Mouse (Mus musculus) cerebellum, adult 9-11 months (tissue): ENCODE data around the gene Ltbp3.

ENCODE experiments used
- DNase-seq: peaks from one replicate; pipeline ENCODE4 v3.0.0; 2022

The Ltbp3 gene

GRCm38 (mm10) chr19:5725029-5725707, 15.5 kb upstream of the Ltbp3 start:
- DNase-seq: no peak

- no peak for DNase-seq
Measured at GRCm38 (mm10) chr19:5725767-5726515, 14.8 kb upstream of the Ltbp3 start, which contains the start of gene Ehbp1l1. Gene Ehbp1l1, minus strand, starts transcription at chr19:5726317.

GRCm38 (mm10) chr19:5726961-5727578, 13.6 kb upstream of the Ltbp3 start:
- no peak for DNase-seq

- peak; percentile 81 for DNase-seq
Measured at GRCm38 (mm10) chr19:5727701-5728100, 13.0 kb upstream of the Ltbp3 start.

GRCm38 (mm10) chr19:5728631-5729443, 11.9 kb upstream of the Ltbp3 start:
- DNase-seq: peak; percentile 76

GRCm38 (mm10) chr19:5729444-5729815, 11.3 kb upstream of the Ltbp3 start, which contains the start of gene Fam89b:
Gene Fam89b, minus strand, starts transcription at chr19:5729653.
- peak; percentile 83 for DNase-seq

- DNase-seq: peak; percentile 73
Measured at GRCm38 (mm10) chr19:5730314-5731186, 10.2 kb upstream of the Ltbp3 start.

GRCm38 (mm10) chr19:5731264-5731978, 9.3 kb upstream of the Ltbp3 start:
- DNase-seq: peak; percentile 94

GRCm38 (mm10) chr19:5734325-5734724, 6.4 kb upstream of the Ltbp3 start:
- no peak for DNase-seq

GRCm38 (mm10) chr19:5739446-5739845, 1.3 kb upstream of the Ltbp3 start:
- DNase-seq: no peak

- DNase-seq: peak; percentile 87
Measured at GRCm38 (mm10) chr19:5741641-5742240, 1.0 kb downstream of the Ltbp3 start.

GRCm38 (mm10) chr19:5742241-5742641, 1.5 kb downstream of the Ltbp3 start:
- DNase-seq: no peak

GRCm38 (mm10) chr19:5743576-5743975, 2.9 kb downstream of the Ltbp3 start:
- peak; percentile 75 for DNase-seq

- DNase-seq: no peak
Measured at GRCm38 (mm10) chr19:5745756-5746710, 5.3 kb downstream of the Ltbp3 start.

- no peak for DNase-seq
Measured at GRCm38 (mm10) chr19:5746907-5747363, 6.2 kb downstream of the Ltbp3 start.

GRCm38 (mm10) chr19:5749476-5749875, 8.8 kb downstream of the Ltbp3 start:
- DNase-seq: no peak

- peak; percentile 24 for DNase-seq
Measured at GRCm38 (mm10) chr19:5750951-5751350, 10.2 kb downstream of the Ltbp3 start.

GRCm38 (mm10) chr19:5751742-5752141, 11.0 kb downstream of the Ltbp3 start:
- peak; percentile 28 for DNase-seq

GRCm38 (mm10) chr19:5756321-5756985, 15.7 kb downstream of the Ltbp3 start:
- DNase-seq: peak; percentile 46
